Mouse (Mus musculus): Measurements from ENCODE around the gene Shroom1.

Gene Shroom1

DNA sequence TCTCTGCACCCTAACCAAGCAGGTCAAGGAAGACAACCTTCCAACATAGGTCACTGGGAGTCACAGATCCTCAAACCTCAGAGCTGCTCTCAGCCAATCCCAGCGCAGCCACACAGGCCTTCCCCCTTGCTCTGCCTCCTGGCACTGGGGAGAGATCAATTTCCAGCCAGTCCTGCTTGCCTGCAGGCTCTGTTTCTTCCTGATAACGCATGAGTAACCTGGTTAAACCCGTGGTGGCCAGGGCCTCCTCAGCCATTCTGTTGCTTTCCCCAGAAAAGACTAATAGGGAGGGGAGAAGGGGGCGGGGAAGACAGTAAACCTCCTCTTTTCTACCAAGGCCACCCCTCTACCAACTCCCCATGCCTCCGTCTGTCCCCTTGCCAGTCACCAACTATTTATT, 4.7 kb downstream of the Shroom1 start:
- ChIA-PET POLR2A (interaction anchor here in 1 of 4 experiments (0.5 kb wide), 1 partner anchor 26 kb away, joined by 5 read pairs; no protein-coding TSS in a partner anchor), CTCF (interaction anchor here in 1 of 4 experiments (0.6 kb wide), 1 partner anchor 251 kb away, joined by 4 read pairs; no protein-coding TSS in a partner anchor)

DNA sequence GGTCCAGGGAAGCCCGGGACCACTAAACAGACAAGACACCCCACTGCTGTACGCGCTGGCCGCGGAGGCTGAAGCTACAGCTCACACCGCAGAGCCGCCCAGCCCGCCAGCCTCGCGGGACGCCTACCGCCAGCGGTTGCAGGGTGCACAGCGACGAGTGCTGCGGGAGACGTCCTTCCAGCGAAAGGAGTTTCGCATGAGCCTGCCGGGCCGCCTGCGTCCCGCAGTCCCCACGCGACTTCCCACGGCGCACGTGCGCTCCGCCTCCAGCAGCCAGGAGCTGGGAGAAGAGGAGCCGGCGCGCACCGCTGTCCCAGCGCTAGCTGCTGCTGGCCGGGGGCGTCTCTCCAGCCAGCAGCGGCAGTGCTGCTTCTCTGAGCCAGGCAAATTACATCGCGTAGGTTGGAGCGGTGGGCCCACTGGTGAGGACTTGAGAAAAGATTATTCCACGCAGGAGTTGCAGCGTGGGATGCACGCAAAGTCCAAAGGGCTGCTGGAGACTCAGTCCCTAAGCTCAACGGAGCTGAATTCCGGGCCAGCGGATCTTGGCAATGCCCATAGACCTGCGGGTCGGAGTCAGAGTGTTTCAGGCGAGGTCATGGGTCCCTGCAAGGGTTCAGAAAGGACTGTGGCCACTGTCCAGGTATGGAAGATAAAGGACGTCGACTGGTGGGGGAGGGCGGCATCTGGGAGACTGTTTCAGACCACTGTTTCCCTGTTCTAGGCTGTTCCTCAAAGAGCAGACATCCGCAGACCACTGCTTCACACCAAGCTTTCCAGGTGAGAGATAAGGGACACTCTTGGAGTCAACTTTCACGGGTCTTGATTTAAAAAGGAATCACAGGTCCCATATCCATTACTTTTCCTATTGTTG, 6.8 kb downstream of the Shroom1 start:
- CTCF ChIA-PET: interaction anchor here in 3 of 4 experiments (0.5 to 2.0 kb wide), 16 partner anchors 9 to 273 kb away, joined by 3 to 8 read pairs (median 3); partner anchors contain the start of genes Gm9945 (in 1 of the 3) and Sowaha (in 1 of the 3)
- POLR2A ChIA-PET: interaction anchor here (0.6 to 3.0 kb wide), 22 partner anchors 7 to 428 kb away, joined by 3 to 20 read pairs (median 4); partner anchors contain the start of genes Gdf9 (in 3 of the 4), Uqcrq (in 2 of the 4), Gm10447 (in 1 of the 4) and Gm9945 (in 1 of the 4)

DNA sequence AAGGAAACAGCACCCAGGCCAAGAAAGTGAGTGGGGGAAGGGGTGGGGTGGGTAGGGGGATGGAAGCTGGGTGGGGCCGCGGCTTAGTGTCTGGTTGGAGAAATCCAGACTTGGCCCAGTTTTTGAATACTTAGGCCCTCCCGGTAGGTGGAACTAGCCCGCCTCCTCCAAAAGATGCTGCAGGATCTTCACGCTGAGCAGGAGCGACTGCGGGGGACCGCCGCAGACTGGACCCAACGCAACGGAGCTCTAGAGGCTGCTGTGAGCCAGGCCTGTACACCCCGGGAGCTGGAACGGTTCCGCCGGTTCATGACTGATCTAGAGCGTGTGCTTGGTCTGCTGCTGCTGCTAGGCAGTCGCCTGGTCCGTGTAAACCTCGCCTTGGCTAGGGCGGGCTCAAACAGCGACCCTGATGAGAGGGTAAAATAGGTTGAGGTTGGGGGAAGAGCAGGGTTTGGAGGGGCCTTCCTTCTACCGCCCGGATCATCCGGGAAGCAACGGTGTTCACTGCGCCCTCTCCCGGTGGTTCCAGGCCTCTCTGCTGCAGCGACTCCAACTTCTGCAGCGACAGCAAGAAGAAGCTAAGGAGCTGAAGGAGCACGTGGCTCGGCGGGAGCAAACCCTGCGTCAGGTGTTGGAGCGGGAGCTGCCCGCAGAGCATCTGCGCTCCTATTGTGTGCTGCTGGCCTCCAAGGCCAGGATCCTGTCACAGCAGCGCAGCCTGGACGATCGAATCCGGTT, 9.4 kb downstream of the Shroom1 start:
- POLR2A ChIA-PET: interaction anchor here (0.5 to 3.0 kb wide), 28 partner anchors 9 to 320 kb away, joined by 3 to 20 read pairs (median 4); partner anchors contain the start of genes Gm9945 (in 3 of the 4), Shroom1 (in 3 of the 4), Sowaha (in 3 of the 4) and Gdf9 (in 2 of the 4)
- CTCF ChIA-PET: interaction anchor here (0.5 to 2.9 kb wide), 91 partner anchors 9 to 646 kb away, joined by 3 to 56 read pairs (median 4); partner anchors contain the start of genes Gm10447 (in 4 of the 4), Shroom1 (in 4 of the 4), Gm9945 (in 3 of the 4) and Sowaha (in 3 of the 4)

DNA sequence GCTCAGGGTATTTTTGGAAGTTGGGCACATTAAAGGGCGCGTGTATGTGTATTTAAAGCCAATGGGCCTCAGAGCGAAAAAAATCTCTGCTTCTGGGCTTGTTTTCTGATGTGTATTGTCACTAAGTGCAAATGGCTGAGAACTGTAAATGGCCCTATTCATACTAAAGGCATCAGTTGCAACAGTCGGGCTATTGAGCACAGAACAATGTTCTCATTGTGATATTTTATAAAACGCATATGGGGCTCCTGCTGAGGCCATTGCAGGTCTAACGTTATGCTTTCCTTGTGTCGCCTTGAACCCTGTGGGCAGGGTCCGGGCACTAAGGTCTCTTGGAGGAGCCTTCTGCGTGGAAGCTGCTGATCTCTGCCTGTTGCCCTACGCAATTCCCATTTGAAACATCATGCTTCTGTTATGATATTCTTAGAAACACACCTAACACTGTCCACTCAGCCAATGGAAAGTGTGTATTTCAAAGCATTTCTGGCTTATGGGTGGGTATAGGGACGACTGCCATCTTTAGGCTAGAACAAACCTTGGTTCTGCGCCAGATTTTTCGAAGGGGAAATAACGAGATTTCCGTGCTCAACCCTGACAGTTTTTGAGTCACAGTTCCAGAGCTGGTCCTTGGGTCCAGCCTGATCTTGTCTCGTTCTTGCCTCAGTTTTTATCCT, 12.4 kb downstream of the Shroom1 start:
- ChIA-PET POLR2A (interaction anchor here in 2 of 4 experiments (0.6 to 1.7 kb wide), 12 partner anchors 9 to 266 kb away, joined by 3 to 11 read pairs (median 3); partner anchors contain the start of genes Gm9945 (in 2 of the 2), Gm10447 (in 1 of the 2), Rad50 (in 1 of the 2) and Shroom1 (in 1 of the 2)), CTCF (interaction anchor here (0.7 to 2.3 kb wide), 43 partner anchors 10 to 462 kb away, joined by 3 to 41 read pairs (median 4); partner anchors contain the start of genes Gm10447 (in 3 of the 4), Gm9945 (in 3 of the 4), Shroom1 (in 3 of the 4) and Sowaha (in 3 of the 4))

DNA sequence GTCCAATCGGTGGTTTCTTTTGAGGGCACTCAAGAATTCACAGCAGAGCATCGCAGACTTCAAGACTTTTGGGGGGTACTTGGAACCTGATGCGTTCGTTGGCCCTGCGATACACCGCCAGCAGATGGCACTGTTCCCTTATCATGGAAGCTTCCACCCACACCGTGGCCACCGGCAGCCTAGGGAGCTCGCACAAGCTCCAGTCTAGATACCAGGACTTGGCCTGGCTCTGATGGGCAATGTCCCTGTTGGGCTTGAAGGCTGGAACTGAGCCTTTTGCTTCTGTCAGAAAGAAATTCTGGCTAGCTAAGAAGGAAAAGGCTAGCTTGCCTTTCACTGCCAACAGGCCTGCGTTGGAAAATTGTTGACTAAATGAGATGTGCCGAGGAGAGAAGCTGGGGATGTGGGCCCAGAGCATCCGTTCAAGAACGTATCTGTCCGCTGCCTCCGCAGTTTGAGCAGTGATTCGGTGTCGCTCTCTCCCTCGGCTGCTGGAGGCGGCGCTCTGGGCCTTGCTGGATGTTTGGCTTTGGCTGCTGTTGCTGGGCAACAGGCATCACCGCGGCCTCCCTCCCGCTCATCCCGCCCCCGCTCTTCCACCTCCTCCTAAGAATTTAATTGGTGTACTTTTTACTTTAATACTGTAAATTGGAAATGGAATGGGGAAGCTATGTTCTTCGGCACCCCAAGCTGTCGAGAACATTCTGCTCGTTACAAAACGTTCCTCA, 13.1 kb downstream of the Shroom1 start, which contains the start of gene Gm9837:
Gene Gm9837 (minus strand): TSS at position 512 of the 728 bp plus-strand sequence.
- CTCF ChIA-PET: interaction anchor here (0.5 to 2.3 kb wide), 60 partner anchors 9 to 1783 kb away, joined by 3 to 41 read pairs (median 4); partner anchors contain the start of genes Gm10447 (in 3 of the 4), Gm9945 (in 3 of the 4), Shroom1 (in 3 of the 4) and Sowaha (in 3 of the 4)
- POLR2A ChIA-PET: interaction anchor here in 3 of 4 experiments (0.5 to 1.7 kb wide), 12 partner anchors 8 to 266 kb away, joined by 3 to 11 read pairs (median 3); partner anchors contain the start of genes Gm9945 (in 2 of the 3), Gm10447 (in 1 of the 3), Rad50 (in 1 of the 3) and Shroom1 (in 1 of the 3)

DNA sequence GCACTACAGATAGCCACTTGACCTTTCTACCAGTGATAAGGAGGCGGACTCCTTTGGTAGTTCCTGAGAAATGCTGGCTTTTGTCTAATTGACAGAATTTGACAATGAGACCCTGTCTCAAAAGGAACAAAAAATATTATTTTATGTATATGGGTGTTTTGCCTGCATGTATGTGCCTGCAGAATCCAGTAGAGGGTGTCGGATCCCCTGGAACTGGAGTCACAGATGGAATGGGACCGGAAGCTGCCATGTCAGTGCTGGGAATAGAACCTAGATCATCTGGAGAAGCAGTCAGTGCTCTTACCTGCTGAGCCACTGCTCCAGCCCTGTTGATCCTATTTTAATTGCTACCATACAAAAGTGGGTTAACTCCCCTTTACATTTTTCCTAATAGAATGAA, 15.7 kb downstream of the Shroom1 start:
- CTCF ChIA-PET: interaction anchor here (0.5 to 1.6 kb wide), 7 partner anchors 9 to 265 kb away, joined by 3 to 5 read pairs (median 3); no protein-coding TSS in a partner anchor
- POLR2A ChIA-PET: interaction anchor here in 1 of 4 experiments (1.9 kb wide), 1 partner anchor 14 kb away, joined by 4 read pairs; no protein-coding TSS in a partner anchor

DNA sequence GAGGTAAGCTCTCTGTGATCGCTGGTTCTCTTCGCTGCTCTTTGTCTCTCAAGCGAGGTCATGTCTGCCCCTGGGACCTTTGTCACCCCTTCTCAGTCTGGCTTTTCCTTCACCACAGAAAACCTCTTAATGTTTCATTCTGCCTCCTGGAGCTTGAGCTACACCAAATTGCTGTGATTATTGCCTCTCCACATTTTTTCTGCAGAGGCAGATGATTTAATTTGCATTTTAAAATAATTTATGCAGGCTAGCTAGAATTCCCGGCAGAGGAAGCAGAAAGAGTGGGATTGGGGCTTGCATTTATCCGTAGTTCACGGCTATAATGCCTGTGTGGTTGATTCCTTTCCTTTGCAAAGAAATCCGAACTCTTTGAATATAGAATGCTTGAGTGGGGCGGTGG, 18.6 kb downstream of the Shroom1 start:
- ChIA-PET POLR2A (interaction anchor here in 2 of 4 experiments (0.6 to 1.6 kb wide), 4 partner anchors 9 to 1385 kb away, joined by 3 to 6 read pairs (median 4); partner anchors contain the start of genes Gm10447 (in 1 of the 2) and Shroom1 (in 1 of the 2)), CTCF (interaction anchor here (0.6 to 2.0 kb wide), 5 partner anchors 9 to 1251 kb away, joined by 3 to 5 read pairs (median 3); partner anchors contain the start of genes Gm10447 (in 1 of the 4) and Shroom1 (in 1 of the 4))

DNA sequence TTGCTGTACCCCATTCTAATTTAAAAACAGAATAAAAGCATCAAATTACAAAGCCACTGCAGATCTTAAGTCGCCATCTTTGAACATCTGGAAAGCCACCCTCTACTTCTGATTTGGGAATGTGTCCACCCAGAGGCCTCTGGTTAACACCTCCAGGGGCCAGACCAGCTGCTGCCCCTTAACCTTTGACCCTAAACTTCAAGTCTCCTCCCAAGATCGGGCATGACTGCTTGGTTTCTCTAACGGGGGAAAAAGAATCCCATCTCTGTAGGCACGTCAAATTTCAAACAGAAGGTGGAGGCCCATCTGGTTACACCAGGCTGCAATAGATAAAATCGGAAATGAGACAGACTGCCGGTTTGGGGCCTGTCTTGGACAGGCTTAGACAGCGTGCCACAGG, 20.8 kb downstream of the Shroom1 start:
- CTCF ChIA-PET: interaction anchor here in 3 of 4 experiments (0.8 to 3.0 kb wide), 5 partner anchors 8 to 14 kb away, joined by 3 to 22 read pairs (median 4); partner anchors contain the start of gene Gm9837 (in 2 of the 3)
- POLR2A ChIA-PET: interaction anchor here in 2 of 4 experiments (1.1 to 1.9 kb wide), 5 partner anchors 8 to 46 kb away, joined by 4 to 8 read pairs (median 5); partner anchors contain the start of gene Gm9837 (in 2 of the 2)

DNA sequence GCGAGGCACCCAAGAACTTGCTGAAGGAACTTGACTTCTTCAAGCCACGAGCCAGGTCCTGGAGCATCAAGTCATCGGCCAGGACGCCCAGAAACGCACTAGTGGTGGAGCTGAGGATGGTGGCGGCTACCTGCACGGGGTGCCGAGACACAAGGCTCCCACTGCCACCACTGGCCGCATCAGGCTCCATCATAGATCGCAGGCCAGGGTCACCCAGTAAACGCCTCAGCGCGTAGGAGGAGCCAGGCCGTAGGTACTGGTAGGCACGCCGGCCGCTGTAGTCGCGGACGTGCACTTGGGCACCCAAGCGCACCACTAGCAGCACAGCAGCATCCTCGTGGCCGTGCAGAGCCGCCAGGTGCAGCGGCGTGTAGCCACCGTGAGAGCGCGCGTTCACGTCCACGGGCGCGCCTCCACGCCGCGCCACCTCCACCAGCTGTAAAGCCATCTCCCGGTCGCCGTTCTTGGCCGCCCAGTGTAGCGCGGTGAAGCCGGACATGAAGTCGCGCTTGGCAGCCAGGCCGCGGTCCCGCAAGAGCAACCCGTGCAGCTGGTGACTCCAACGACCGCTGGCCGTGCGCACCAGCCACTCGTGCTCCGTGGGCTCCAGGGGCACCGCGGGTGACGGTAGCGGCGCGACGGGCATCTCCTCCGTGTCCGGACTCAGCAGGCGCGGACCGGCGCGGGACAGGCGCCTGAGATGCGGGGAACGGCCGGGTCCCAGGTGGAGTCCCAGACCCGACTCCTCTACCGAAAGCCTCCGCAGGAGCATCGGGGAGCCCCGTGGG, 21.6 kb downstream of the Shroom1 start:
- POLR2A ChIA-PET: interaction anchor here in 3 of 4 experiments (0.5 to 2.4 kb wide), 18 partner anchors 9 to 986 kb away, joined by 3 to 12 read pairs (median 4); partner anchors contain the start of genes Gm9837 (in 2 of the 3), Shroom1 (in 2 of the 3), Gm10447 (in 1 of the 3) and Rad50 (in 1 of the 3)
- CTCF ChIA-PET: interaction anchor here in 3 of 4 experiments (0.8 to 3.0 kb wide), 10 partner anchors 8 to 258 kb away, joined by 3 to 22 read pairs (median 6); partner anchors contain the start of gene Gm9837 (in 3 of the 3)

DNA sequence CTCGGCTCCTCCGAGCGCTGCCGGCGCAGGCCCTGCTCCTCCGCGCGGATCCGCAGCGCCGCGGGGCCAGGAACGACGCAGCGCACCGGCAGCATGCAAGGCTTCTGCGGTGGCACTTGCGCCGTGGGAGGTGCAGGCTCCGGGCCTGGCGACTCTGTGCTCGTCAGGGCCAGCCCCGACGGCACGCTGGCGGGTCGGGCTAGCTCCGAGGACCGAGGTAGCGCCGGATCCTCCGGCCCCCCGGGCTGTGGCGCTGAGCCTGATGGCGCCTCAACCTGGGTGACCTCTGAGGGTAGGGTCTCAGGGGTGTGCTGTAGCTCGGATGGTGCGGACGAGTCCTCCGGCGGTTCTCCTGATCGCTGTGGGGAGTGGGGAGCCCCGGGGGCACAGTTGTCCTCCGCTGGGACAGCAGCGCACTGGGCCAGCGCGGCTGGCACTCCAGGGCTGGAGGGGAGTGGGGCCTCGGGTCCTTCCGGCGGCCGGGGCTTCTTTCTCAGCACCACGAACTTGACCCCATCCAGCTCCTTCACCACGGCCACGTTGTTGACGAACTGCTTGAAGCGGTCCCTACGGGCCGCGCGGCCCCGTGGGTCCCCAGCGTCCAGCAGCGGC, 22.3 kb downstream of the Shroom1 start:
- CTCF ChIA-PET: interaction anchor here (0.5 to 3.0 kb wide), 15 partner anchors 9 to 1753 kb away, joined by 3 to 22 read pairs (median 4); partner anchors contain the start of genes Gm9837 (in 3 of the 4), Gm10447 (in 1 of the 4) and Shroom1 (in 1 of the 4)

DNA sequence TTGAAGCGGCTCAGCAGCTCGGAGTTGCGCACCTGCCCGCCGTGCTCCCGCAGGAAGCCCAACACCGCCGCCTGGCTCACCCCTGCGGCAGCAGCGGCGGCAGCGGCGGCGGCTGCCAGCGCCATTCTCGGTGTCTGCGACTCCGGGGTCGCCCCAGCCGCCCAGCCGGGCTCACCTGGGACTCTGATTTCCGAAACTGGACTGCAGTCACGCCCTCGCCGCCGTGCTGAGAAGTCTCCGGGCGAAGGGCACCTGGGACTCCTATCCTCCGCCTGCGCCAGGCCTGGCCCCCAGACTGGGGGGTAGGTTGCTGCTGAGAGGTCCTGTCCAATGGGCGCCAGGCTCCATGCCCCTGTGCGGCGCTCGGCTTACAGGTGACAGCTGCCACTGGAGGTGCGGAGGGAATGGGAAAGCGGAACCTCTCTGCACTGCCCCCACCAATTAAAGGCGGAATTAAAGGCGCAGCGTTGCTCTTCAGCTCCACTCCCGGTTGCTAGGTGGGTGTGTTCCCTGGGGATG, 22.8 kb downstream of the Shroom1 start, which contains the start of the genes Gm9945 and Sowaha:
Gene Gm9945 (plus strand): TSS at position 384 of the 519 bp plus-strand sequence.
Gene Sowaha (minus strand): TSS at position 492 of the 519 bp plus-strand sequence.
- POLR2A ChIA-PET: interaction anchor here (0.6 to 2.4 kb wide), 21 partner anchors 10 to 946 kb away, joined by 3 to 12 read pairs (median 4); partner anchors contain the start of genes Shroom1 (in 2 of the 4), Gm10447 (in 1 of the 4), Gm9837 (in 1 of the 4) and Kif3a (in 1 of the 4)

More for the DNA sequence above, 22.3 kb downstream of the Shroom1 start:
- POLR2A ChIA-PET: interaction anchor here (0.5 to 2.4 kb wide), 26 partner anchors 9 to 1690 kb away, joined by 3 to 12 read pairs (median 4); partner anchors contain the start of genes Shroom1 (in 2 of the 4), Gm10447 (in 1 of the 4), Gm9837 (in 1 of the 4) and Kif3a (in 1 of the 4)

DNA sequence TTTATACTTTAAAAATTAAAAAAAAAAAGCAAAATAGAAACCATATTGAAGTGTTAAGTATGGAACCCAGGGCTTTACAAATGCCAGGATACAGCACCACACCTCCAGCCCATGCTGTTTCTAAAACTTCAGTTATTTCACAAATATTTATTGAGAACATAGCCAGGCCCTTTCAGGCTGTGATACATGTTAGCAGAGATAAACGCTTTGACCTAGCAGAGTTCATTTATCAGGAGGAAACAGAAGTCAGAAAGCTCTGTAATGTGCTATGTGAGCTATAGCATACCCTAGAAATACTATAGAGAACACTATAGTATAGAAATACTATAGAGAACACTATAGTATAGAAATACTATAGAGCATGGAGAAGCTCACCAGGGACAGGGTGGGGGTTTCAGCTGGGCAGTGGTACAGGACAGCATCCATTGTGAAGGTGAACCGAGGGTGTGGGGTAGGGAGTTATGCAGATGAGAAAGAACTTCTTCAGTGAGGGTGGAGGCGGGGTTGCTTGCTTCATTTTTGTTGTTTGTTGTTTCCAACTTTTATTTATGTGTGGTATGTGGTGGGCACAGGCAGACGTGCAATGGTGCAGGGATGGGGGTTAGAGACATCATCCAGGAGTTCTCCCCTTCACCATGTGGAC, 24.2 kb downstream of the Shroom1 start:
- ChIA-PET CTCF (interaction anchor here in 3 of 4 experiments (0.6 to 2.8 kb wide), 4 partner anchors 10 to 255 kb away, joined by 3 to 14 read pairs (median 5); partner anchors contain the start of gene Gm9837 (in 2 of the 3)), POLR2A (no interaction called here)

More for the DNA sequence above, 22.8 kb downstream of the Shroom1 start, which contains the start of the genes Gm9945 and Sowaha:
- CTCF ChIA-PET: interaction anchor here (0.5 to 3.0 kb wide), 14 partner anchors 10 to 1754 kb away, joined by 3 to 22 read pairs (median 4); partner anchors contain the start of genes Gm9837 (in 3 of the 4), Gm10447 (in 1 of the 4) and Shroom1 (in 1 of the 4)

All from embryonic stem cell, embryonic (primary cell).